Mouse (Mus musculus) cerebellum, adult 2 months (tissue): ENCODE results near the gene Lmbr1l. TPM values are rescaled to one million over a fixed set of nuclear protein-coding genes. Genes with fewer than 3 reads are reported as not detected.

Experiments
- DNase-seq, 2 experiments: peaks; one replicate each; pipeline ENCODE4 v3.0.0; 2021
- H3K27ac ChIP-seq: fragments of 200-500 bp; 2 replicates; pipeline ENCODE4 v1.5.1; 2012; ENCODE audit warnings: low read length, control low read depth, inconsistent platforms; ENCODE audit not compliant: insufficient read depth
- H3K27me3 ChIP-seq: fragments of 200-500 bp; 2 replicates; pipeline ENCODE4 v1.6.1; 2012; ENCODE audit warnings: inconsistent platforms, mild to moderate bottlenecking, low read length, moderate library complexity; ENCODE audit not compliant: control insufficient read depth, insufficient read depth
- H3K4me1 ChIP-seq: fragments of 200-500 bp; 2 replicates; pipeline ENCODE4 v1.6.1; 2011; ENCODE audit warnings: low read length; ENCODE audit not compliant: control insufficient read depth, insufficient read depth
- H3K4me3 ChIP-seq: fragments of 200-500 bp; replicated peaks from 2 replicates; pipeline ENCODE3; 2011; ENCODE audit warnings: mild to moderate bottlenecking, low read depth, low read length, control low read depth; ENCODE audit not compliant: insufficient read depth
- CTCF ChIP-seq: fragments of 200-500 bp; IDR thresholded peaks from 2 replicates; pipeline ENCODE4 v1.5.1; 2011; ENCODE audit warnings: low read depth, mild to moderate bottlenecking, control low read depth, low read length, moderate library complexity, borderline replicate concordance; ENCODE audit not compliant: insufficient read depth
- POLR2A ChIP-seq: fragments of 200-500 bp; IDR thresholded peaks from 2 replicates; pipeline ENCODE4 v1.6.1; 2011; ENCODE audit warnings: low read length, control low read depth, borderline replicate concordance; ENCODE audit not compliant: insufficient read depth
- WGBS: fragments of 180-500 bp; shearing (Covaris S2); methylation state at CpG from one replicate; pipeline ENCODE4 v1.1.7; 2018; 5-methylcytosine and 5-hydroxymethylcytosine counted together
- polyA plus RNA-seq: library from polyadenylated mRNA; depleted of rRNA; stranded (reverse); fragments of >200 nt; gene quantifications from 2 replicates; pipeline ENCODE4 v1.2.3, GENCODE M21; 2012

Lmbr1l gene
- polyA plus RNA-seq, 1 experiment = 37.5 TPM

DNA sequence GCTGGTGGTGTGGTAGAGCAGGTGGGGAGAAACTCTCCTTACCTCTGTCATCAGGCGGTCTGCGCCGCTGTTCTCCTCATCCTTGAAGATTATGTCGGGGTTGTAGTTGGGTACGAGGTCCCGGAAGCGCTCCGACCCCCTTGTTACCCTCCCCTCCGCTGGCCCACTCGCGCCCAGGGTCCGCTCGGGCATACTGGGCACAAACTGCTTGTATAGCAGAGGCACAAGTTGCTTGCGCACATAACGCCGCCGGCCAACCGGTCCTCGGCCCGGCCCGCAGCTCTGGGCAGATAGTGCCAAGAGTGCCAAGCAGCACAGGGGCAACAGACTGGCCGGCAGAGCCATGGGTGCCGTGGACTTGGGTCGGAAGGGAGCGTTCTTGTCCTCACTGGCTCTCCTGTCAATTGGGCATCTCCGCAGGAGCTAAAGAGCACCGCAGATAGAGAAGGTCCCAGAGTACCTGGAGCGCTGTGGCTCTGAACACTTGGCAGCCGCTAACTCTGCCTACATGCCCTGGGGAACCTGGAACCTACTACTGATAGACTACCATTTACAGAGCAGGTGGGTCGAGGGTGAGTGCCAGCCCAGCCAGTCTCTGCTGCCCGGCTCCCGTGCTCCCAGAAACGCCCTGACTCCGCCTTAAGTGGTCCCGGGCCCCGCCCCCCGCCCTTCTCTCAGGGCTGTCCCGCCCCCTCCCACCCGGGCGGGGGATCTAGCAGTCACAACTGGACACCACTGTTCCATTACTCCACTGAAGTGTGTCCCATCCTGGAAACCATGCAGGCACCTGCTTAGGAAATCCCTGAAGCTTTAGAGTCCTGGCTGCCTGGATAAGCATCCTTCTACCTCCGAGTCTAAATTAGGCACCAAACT lies 19.9 kb downstream of the Lmbr1l start, which contains the start of gene Dhh:
Dhh (minus strand) TSS at position 613 of the 873 bp plus-strand sequence.
- no peak for DNase-seq
- Histone ChIP-seq H3K27ac (no peak within 1 kb of the TSS), H3K4me3 (no peak within 1 kb of the TSS), H3K27me3 (peaks cover 1% of the 10 kb centered on the region; the same call in 1 of the 2 replicates), H3K4me1 (peaks cover 6% of the 10 kb centered on the region)
- TF ChIP-seq POLR2A (no peak), CTCF (no peak)
- WGBS = 4% methylated on average over 41 of the region's 41 CpGs

- Histone ChIP-seq H3K4me1 (peaks cover 6% of the 10 kb centered on the region), H3K4me3 (no peak overlapping the region)
These were observed 20.5 kb downstream of the Lmbr1l start for GRCm38 (mm10) chr15:98897495-98897894.

GRCm38 (mm10) chr15:98895635-98896589 lies 22.1 kb downstream of the Lmbr1l start:
- Histone ChIP-seq H3K4me1 (peaks cover 6% of the 10 kb centered on the region), H3K27me3 (peaks cover 1% of the 10 kb centered on the region; the same call in 1 of the 2 replicates), H3K27ac (no peak overlapping the region), H3K4me3 (no peak overlapping the region)
- WGBS = 21% methylated on average over 41 of the region's 41 CpGs
- TF ChIP-seq CTCF = no peak
- TF ChIP-seq POLR2A = no peak
- no peak for DNase-seq

More at GRCm38 (mm10) chr15:98897495-98897894, 20.5 kb downstream of the Lmbr1l start:
- Histone ChIP-seq H3K27me3 (peaks cover 1% of the 10 kb centered on the region; the same call in 1 of the 2 replicates), H3K27ac (no peak overlapping the region)
- no peak for DNase-seq
- TF ChIP-seq POLR2A (no peak), CTCF (no peak)
- 39% methylated on average over 10 of the region's 10 CpGs for WGBS

- Histone ChIP-seq H3K4me1 (peaks cover 6% of the 10 kb centered on the region), H3K4me3 (no peak overlapping the region), H3K27me3 (peaks cover 1% of the 10 kb centered on the region; the same call in 1 of the 2 replicates), H3K27ac (no peak overlapping the region)
- no peak for DNase-seq
- TF ChIP-seq CTCF (no peak), POLR2A (no peak)
- WGBS = 50% methylated on average over 38 of the region's 38 CpGs
These were observed 23.0 kb downstream of the Lmbr1l start for GRCm38 (mm10) chr15:98894746-98895634.

DNA sequence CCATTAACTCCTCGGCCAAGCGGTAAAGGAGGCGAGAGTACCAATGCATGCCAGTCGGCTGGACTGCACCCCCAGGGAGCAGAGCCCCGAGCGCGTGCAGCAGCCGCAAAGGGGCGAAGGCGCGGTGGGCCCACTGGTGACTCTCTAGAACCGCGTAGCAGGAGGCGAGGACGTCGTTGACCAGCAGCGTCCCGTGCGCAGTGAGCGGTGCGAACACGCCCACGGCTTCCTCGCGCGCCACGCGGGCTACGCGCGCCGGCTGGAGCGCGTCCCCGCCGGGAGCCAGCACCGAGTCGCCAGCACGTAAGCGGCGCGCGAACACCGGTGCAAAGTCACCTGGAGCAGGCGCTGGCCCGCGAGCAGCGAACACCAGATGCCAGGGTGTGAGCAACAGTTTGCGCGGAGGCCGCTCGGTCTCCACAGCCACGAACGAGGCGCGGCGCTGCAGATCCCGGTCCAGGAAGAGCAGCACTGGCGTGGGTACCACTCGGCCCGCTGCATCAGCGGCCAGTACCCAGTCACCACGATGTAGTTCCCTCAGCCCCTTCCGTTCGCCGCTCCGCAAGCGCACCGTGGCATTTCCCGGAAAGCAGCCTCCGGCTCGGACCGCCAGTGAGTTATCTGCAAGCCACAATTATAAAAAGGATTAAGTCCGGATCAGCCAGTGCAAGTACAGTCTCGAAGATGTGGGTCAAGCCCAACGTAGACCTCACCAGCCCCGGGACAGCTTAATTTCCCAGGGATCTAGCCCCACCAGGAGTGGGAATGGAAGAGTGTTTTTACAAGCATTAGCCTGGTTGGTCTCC lies 23.9 kb downstream of the Lmbr1l start, which contains the start of gene Rhebl1:
Rhebl1 (minus strand) TSS at position 601 of the 806 bp plus-strand sequence.
- TF ChIP-seq POLR2A (no peak), CTCF (no peak)
- DNase-seq = peak; percentile 60 to 63
- Histone ChIP-seq H3K4me1 (peaks cover 6% of the 10 kb centered on the region), H3K4me3 (peak within 1 kb of the TSS; percentile 36), H3K27me3 (peaks cover 1% of the 10 kb centered on the region; the same call in 1 of the 2 replicates), H3K27ac (no peak within 1 kb of the TSS)
- WGBS = under 1% methylated on average over 77 of the region's 77 CpGs

- Histone ChIP-seq H3K27ac (no peak overlapping the region), H3K27me3 (peaks cover 1% of the 10 kb centered on the region; the same call in 1 of the 2 replicates), H3K4me1 (peaks cover 6% of the 10 kb centered on the region), H3K4me3 (no peak overlapping the region)
- no peak for TF ChIP-seq CTCF
- TF ChIP-seq POLR2A = no peak
- DNase-seq = no peak
- WGBS = 84% methylated on average over 4 of the region's 4 CpGs
These were observed 25.0 kb downstream of the Lmbr1l start for GRCm38 (mm10) chr15:98893036-98893435.
